Mouse (Mus musculus): ENCODE measurements around the gene Nid1.

Nid1 gene

GRCm38 (mm10) chr13:13489861-13490260 is 52.5 kb downstream of the Nid1 start:
- no peak for DNase-seq (ENCODE audit: low read depth)

GRCm38 (mm10) chr13:13492151-13492550 is 54.8 kb downstream of the Nid1 start:
- peak; percentile 33 for DNase-seq (ENCODE audit: low read depth)

- peak; percentile 38 for DNase-seq (ENCODE audit: low read depth)
Observed at GRCm38 (mm10) chr13:13493517-13493916, 56.2 kb downstream of the Nid1 start.

GRCm38 (mm10) chr13:13498022-13498421 is 60.7 kb downstream of the Nid1 start:
- DNase-seq (ENCODE audit: low read depth): no peak

GRCm38 (mm10) chr13:13502406-13502805 is 65.1 kb downstream of the Nid1 start:
- DNase-seq (ENCODE audit: low read depth): no peak

GRCm38 (mm10) chr13:13503695-13504386 is 66.5 kb downstream of the Nid1 start:
- no peak for DNase-seq (ENCODE audit: low read depth)

- no peak for DNase-seq (ENCODE audit: low read depth)
Observed at GRCm38 (mm10) chr13:13505063-13505462, 67.7 kb downstream of the Nid1 start.

GRCm38 (mm10) chr13:13506556-13506955 is 69.2 kb downstream of the Nid1 start:
- no peak for DNase-seq (ENCODE audit: low read depth)

- DNase-seq (ENCODE audit: low read depth): no peak
Observed at GRCm38 (mm10) chr13:13514861-13515260, 77.5 kb downstream of the Nid1 start.

- DNase-seq (ENCODE audit: low read depth): peak; percentile 86
Observed at GRCm38 (mm10) chr13:13516376-13517225, 79.2 kb downstream of the Nid1 start.

- DNase-seq (ENCODE audit: low read depth): no peak
Observed at GRCm38 (mm10) chr13:13518114-13518513, 80.8 kb downstream of the Nid1 start.

- DNase-seq (ENCODE audit: low read depth): peak; percentile 32
Observed at GRCm38 (mm10) chr13:13520436-13520835, 83.1 kb downstream of the Nid1 start.

- DNase-seq (ENCODE audit: low read depth): peak; percentile 41
Observed at GRCm38 (mm10) chr13:13523625-13524584, 86.6 kb downstream of the Nid1 start.

- no peak for DNase-seq (ENCODE audit: low read depth)
Observed at GRCm38 (mm10) chr13:13525205-13525604, 87.9 kb downstream of the Nid1 start.

GRCm38 (mm10) chr13:13525877-13526276 is 88.5 kb downstream of the Nid1 start:
- DNase-seq (ENCODE audit: low read depth): no peak

GRCm38 (mm10) chr13:13529115-13529542 is 91.8 kb downstream of the Nid1 start:
- DNase-seq (ENCODE audit: low read depth): peak; percentile 67

- peak; percentile 49 for DNase-seq (ENCODE audit: low read depth)
Observed at GRCm38 (mm10) chr13:13530913-13531312, 93.6 kb downstream of the Nid1 start.

GRCm38 (mm10) chr13:13531923-13532322 is 94.6 kb downstream of the Nid1 start:
- no peak for DNase-seq (ENCODE audit: low read depth)

- DNase-seq (ENCODE audit: low read depth): no peak
Observed at GRCm38 (mm10) chr13:13536555-13536954, 99.2 kb downstream of the Nid1 start.

- DNase-seq (ENCODE audit: low read depth): peak; percentile 44
Observed at GRCm38 (mm10) chr13:13537272-13538015, 100.1 kb downstream of the Nid1 start.

- peak; percentile 45 for DNase-seq (ENCODE audit: low read depth)
Observed at GRCm38 (mm10) chr13:13538585-13539300, 101.4 kb downstream of the Nid1 start.

All from induced T-regulatory cell, adult 2 months (primary cell).